Mouse (Mus musculus) right cerebral cortex, postnatal 10 days (tissue): ENCODE results near the gene Napsa.

Source experiments
- DNase-seq, 2 experiments: peaks; one replicate each; pipeline ENCODE4 v3.0.0; 2021; ENCODE audit warnings: low spot score in 2 of 2

Gene Napsa

GRCm38 (mm10) chr7:44572213-44572701 lies at the start of gene Napsa:
Napsa (plus strand) TSS chr7:44572380.
- no peak for DNase-seq

- no peak for DNase-seq
Observed at GRCm38 (mm10) chr7:44523056-44523455, 49.1 kb upstream of the Napsa start.

- no peak for DNase-seq
Observed at GRCm38 (mm10) chr7:44524502-44524901, 47.7 kb upstream of the Napsa start, which contains the start of gene Mybpc2. Mybpc2 (minus strand) TSS chr7:44524656.

GRCm38 (mm10) chr7:44525126-44525832 lies 46.9 kb upstream of the Napsa start:
- peak; percentile 66 to 75 for DNase-seq

GRCm38 (mm10) chr7:44526414-44527154 lies 45.6 kb upstream of the Napsa start:
- DNase-seq: no peak

GRCm38 (mm10) chr7:44527483-44528398 lies 44.4 kb upstream of the Napsa start:
- DNase-seq: peak; percentile 75 to 81

GRCm38 (mm10) chr7:44529518-44529917 lies 42.7 kb upstream of the Napsa start:
- no peak for DNase-seq

GRCm38 (mm10) chr7:44530507-44530906 lies 41.7 kb upstream of the Napsa start:
- no peak for DNase-seq

- no peak for DNase-seq
Observed at GRCm38 (mm10) chr7:44531207-44531606, 41.0 kb upstream of the Napsa start.

- no peak for DNase-seq
Observed at GRCm38 (mm10) chr7:44531946-44532732, 40.0 kb upstream of the Napsa start, which contains the start of gene Spib. Spib (minus strand) TSS chr7:44532071.

- DNase-seq: no peak
Observed at GRCm38 (mm10) chr7:44532918-44533745, 39.0 kb upstream of the Napsa start.

GRCm38 (mm10) chr7:44533746-44534045 lies 38.5 kb upstream of the Napsa start:
- DNase-seq: no peak

- no peak for DNase-seq
Observed at GRCm38 (mm10) chr7:44534242-44534641, 37.9 kb upstream of the Napsa start.

GRCm38 (mm10) chr7:44534656-44535441 lies 37.3 kb upstream of the Napsa start:
- DNase-seq: peak in 1 of 2 experiments; percentile 18

GRCm38 (mm10) chr7:44535657-44536589 lies 36.3 kb upstream of the Napsa start:
- DNase-seq: peak in 1 of 2 experiments; percentile 15

GRCm38 (mm10) chr7:44536590-44536968 lies 35.6 kb upstream of the Napsa start:
- DNase-seq: peak in 1 of 2 experiments; percentile 50

GRCm38 (mm10) chr7:44537009-44537408 lies 35.2 kb upstream of the Napsa start:
- DNase-seq: peak in 1 of 2 experiments; percentile 20

GRCm38 (mm10) chr7:44537496-44537895 lies 34.7 kb upstream of the Napsa start:
- no peak for DNase-seq
